Mouse (Mus musculus) MEL (cell line): ENCODE results near the gene Nabp2. TPM values are rescaled to one million over a fixed set of nuclear protein-coding genes. Genes with fewer than 3 reads are reported as not detected.
A peak's percentile ranks its signal among the peaks of the same experiment; 100 is the strongest.

ENCODE experiments used
- DNase-seq: peaks from one replicate; pipeline ENCODE4 v3.0.0; 2011; ENCODE audit warnings: low read depth, low spot score
- H3K27ac ChIP-seq: 2 replicates; pipeline ENCODE4 v1.5.1; 2012; ENCODE audit warnings: low read depth, mild to moderate bottlenecking, control low read depth, low read length, moderate library complexity; ENCODE audit not compliant: control insufficient read depth
- H3K27me3 ChIP-seq, 2 experiments: fragments of 150-350 bp in 1 of 2; sonication (generic) in 1 of 2; 2 replicates each; pipeline ENCODE4 v1.6.1; 2012; ENCODE audit warnings: low read length in 2 of 2, mild to moderate bottlenecking in 2 of 2, improper control_type of control experiment in 1 of 2, moderate library complexity in 1 of 2; ENCODE audit not compliant: insufficient read depth in 2 of 2, control insufficient read depth in 1 of 2
- H3K36me3 ChIP-seq, 2 experiments: 2 replicates each; pipeline ENCODE4 v1.6.1; 2012 to 2014; ENCODE audit warnings: low read length in 2 of 2, improper control_type of control experiment in 1 of 2, inconsistent platforms in 1 of 2, mild to moderate bottlenecking in 1 of 2; ENCODE audit not compliant: insufficient read depth in 2 of 2, control insufficient read depth in 1 of 2
- H3K4me1 ChIP-seq, 2 experiments: fragments of 150-350 bp in 1 of 2; sonication (generic) in 1 of 2; 2 replicates each; pipeline ENCODE4 v1.6.1; 2012; ENCODE audit warnings: low read length in 2 of 2, improper control_type of control experiment in 1 of 2, mild to moderate bottlenecking in 1 of 2; ENCODE audit not compliant: insufficient read depth in 2 of 2, control insufficient read depth in 1 of 2
- H3K4me3 ChIP-seq, 2 experiments: fragments of 150-350 bp in 1 of 2; sonication (generic) in 1 of 2; 2 replicates each; pipeline ENCODE4 v1.5.1; 2012; ENCODE audit warnings: low read depth in 2 of 2, low read length in 2 of 2, mild to moderate bottlenecking in 2 of 2, moderate library complexity in 2 of 2, control low read depth in 1 of 2, improper control_type of control experiment in 1 of 2; ENCODE audit not compliant: control insufficient read depth in 1 of 2, insufficient read depth in 1 of 2
- H3K79me2 ChIP-seq: 2 replicates; pipeline ENCODE4 v1.6.1; 2012; ENCODE audit warnings: mild to moderate bottlenecking, low read length, moderate library complexity; ENCODE audit not compliant: control insufficient read depth, poor library complexity, insufficient read depth
- H3K9ac ChIP-seq: 2 replicates; pipeline ENCODE4 v1.6.1; 2012; ENCODE audit warnings: low read depth, mild to moderate bottlenecking, control low read depth, low read length, moderate library complexity; ENCODE audit not compliant: control insufficient read depth, poor library complexity, severe bottlenecking
- H3K9me3 ChIP-seq: fragments of 150-350 bp; sonication (generic); replicated peaks from 2 replicates; pipeline ENCODE4 v1.6.1; 2012; ENCODE audit warnings: mild to moderate bottlenecking, low read length, improper control_type of control experiment, moderate library complexity; ENCODE audit not compliant: insufficient read depth
- CHD1 ChIP-seq: IDR thresholded peaks from 2 replicates; pipeline ENCODE4 v1.6.1; 2012; ENCODE audit warnings: low read depth, mild to moderate bottlenecking, inconsistent platforms, low read length, improper control_type of control experiment
- E2F4 ChIP-seq: IDR thresholded peaks from 2 replicates; pipeline ENCODE4 v1.6.1; 2011; ENCODE audit warnings: low read depth, low read length, improper control_type of control experiment, borderline replicate concordance
- ELF1 ChIP-seq: IDR thresholded peaks from 2 replicates; pipeline ENCODE4 v1.6.1; 2014; ENCODE audit warnings: low read depth, mild to moderate bottlenecking, inconsistent platforms, low read length, improper control_type of control experiment, moderate library complexity
- ETS1 ChIP-seq: IDR thresholded peaks from 2 replicates; pipeline ENCODE4 v1.6.1; 2012; ENCODE audit warnings: low read depth, mild to moderate bottlenecking, inconsistent platforms, low read length, improper control_type of control experiment, moderate library complexity
- GABPA ChIP-seq: IDR thresholded peaks from 2 replicates; pipeline ENCODE4 v1.6.1; 2012; ENCODE audit warnings: low read depth, mild to moderate bottlenecking, inconsistent platforms, low read length, improper control_type of control experiment, moderate library complexity
- GATA1 ChIP-seq: IDR thresholded peaks from 2 replicates; pipeline ENCODE4 v1.6.1; 2011; ENCODE audit warnings: low read depth, low read length, improper control_type of control experiment
- HCFC1 ChIP-seq: IDR thresholded peaks from 2 replicates; pipeline ENCODE4 v1.6.1; 2012; ENCODE audit warnings: low read depth, mild to moderate bottlenecking, inconsistent platforms, low read length, improper control_type of control experiment, moderate library complexity
- JUND ChIP-seq: IDR thresholded peaks from 2 replicates; pipeline ENCODE4 v1.6.1; 2011; ENCODE audit warnings: low read depth, mild to moderate bottlenecking, improper control_type of control experiment, low read length
- MAFK ChIP-seq: IDR thresholded peaks from 2 replicates; pipeline ENCODE4 v1.6.1; 2011; ENCODE audit warnings: low read depth, mild to moderate bottlenecking, low read length, improper control_type of control experiment, borderline replicate concordance
- MAX ChIP-seq: IDR thresholded peaks from 2 replicates; pipeline ENCODE4 v1.6.1; 2011; ENCODE audit warnings: low read length, improper control_type of control experiment
- MYB ChIP-seq: IDR thresholded peaks from 2 replicates; pipeline ENCODE4 v1.6.1; 2011; ENCODE audit warnings: mild to moderate bottlenecking, low read depth, low read length, improper control_type of control experiment
- MYC ChIP-seq: IDR thresholded peaks from 2 replicates; pipeline ENCODE4 v1.6.1; 2011; ENCODE audit warnings: low read depth, mild to moderate bottlenecking, low read length, improper control_type of control experiment, moderate library complexity
- NELFE ChIP-seq: IDR thresholded peaks from 2 replicates; pipeline ENCODE4 v1.6.1; 2011; ENCODE audit warnings: low read depth, low read length, improper control_type of control experiment
- POLR2AphosphoS5 ChIP-seq: IDR thresholded peaks from 2 replicates; pipeline ENCODE4 v1.6.1; 2012; ENCODE audit warnings: low read depth, borderline replicate concordance, mild to moderate bottlenecking, inconsistent platforms, low read length, moderate library complexity, mixed read lengths
- RCOR1 ChIP-seq: IDR thresholded peaks from 2 replicates; pipeline ENCODE4 v1.6.1; 2012; ENCODE audit warnings: low read depth, mild to moderate bottlenecking, inconsistent platforms, low read length, improper control_type of control experiment
- SIN3A ChIP-seq: IDR thresholded peaks from 2 replicates; pipeline ENCODE4 v1.6.1; 2012; ENCODE audit warnings: low read length, improper control_type of control experiment, inconsistent platforms
- SMC3 ChIP-seq: IDR thresholded peaks from 2 replicates; pipeline ENCODE4 v1.6.1; 2011; ENCODE audit warnings: low read depth, low read length, improper control_type of control experiment
- TCF12 ChIP-seq: IDR thresholded peaks from 2 replicates; pipeline ENCODE4 v1.6.1; 2014; ENCODE audit warnings: low read depth, mild to moderate bottlenecking, inconsistent platforms, low read length, improper control_type of control experiment, moderate library complexity
- UBTF ChIP-seq: IDR thresholded peaks from 2 replicates; pipeline ENCODE4 v1.6.1; 2012; ENCODE audit warnings: low read depth, mild to moderate bottlenecking, inconsistent platforms, low read length, improper control_type of control experiment, moderate library complexity, borderline replicate concordance; ENCODE audit not compliant: insufficient read depth
- USF2 ChIP-seq, 2 experiments: IDR thresholded peaks; 2 replicates each; pipeline ENCODE4 v1.6.1; 2011 to 2012; ENCODE audit warnings: improper control_type of control experiment in 2 of 2, low read length in 2 of 2, borderline replicate concordance in 1 of 2, inconsistent platforms in 1 of 2, low read depth in 1 of 2, mild to moderate bottlenecking in 1 of 2; ENCODE audit not compliant: insufficient read depth in 1 of 2
- ZC3H11A ChIP-seq: IDR thresholded peaks from 2 replicates; pipeline ENCODE4 v1.6.1; 2012; ENCODE audit warnings: low read depth, mild to moderate bottlenecking, inconsistent platforms, low read length, improper control_type of control experiment
- ZKSCAN1 ChIP-seq: IDR thresholded peaks from 2 replicates; pipeline ENCODE4 v1.6.1; 2012; ENCODE audit warnings: low read depth, mild to moderate bottlenecking, inconsistent platforms, low read length, improper control_type of control experiment, moderate library complexity
- ZNF384 ChIP-seq: IDR thresholded peaks from 2 replicates; pipeline ENCODE4 v1.6.1; 2012; ENCODE audit warnings: low read depth, mild to moderate bottlenecking, inconsistent platforms, low read length, improper control_type of control experiment
- polyA plus RNA-seq, 2 experiments: library from polyadenylated mRNA; stranded (reverse) in 1 of 2; unstranded in 1 of 2; fragments of >175 nt in 1 of 2; fragments of >200 nt in 1 of 2; gene quantifications; 2 replicates each; pipeline versions ENCODE4 v1.2.1 to v1.2.4; 2012; ENCODE audit warnings: low replicate concordance in 2 of 2, low read depth in 1 of 2; ENCODE audit not compliant: insufficient read length in 2 of 2, insufficient read depth in 1 of 2, missing spikeins in 1 of 2
- total RNA-seq: library from RNA; depleted of rRNA; stranded (reverse); fragments of 300-350 nt; gene quantifications from 2 replicates; pipeline ENCODE4 v1.2.3, GENCODE M21; 2012

The Nabp2 gene
- total and polyA plus RNA-seq, 3 experiments: 33.7 to 249 (median 166) TPM

GRCm38 (mm10) chr10:128451014-128451413 lies 39.7 kb upstream of the Nabp2 start:
- TF ChIP-seq UBTF: no peak
- no peak for TF ChIP-seq GATA1
- TF ChIP-seq MAFK: no peak
- TF ChIP-seq RCOR1: no peak
- no peak for TF ChIP-seq ZC3H11A
- TF ChIP-seq GABPA: no peak
- no peak for TF ChIP-seq SMC3
- TF ChIP-seq HCFC1: no peak
- no peak for TF ChIP-seq CHD1
- TF ChIP-seq MAX: no peak
- no peak for TF ChIP-seq ETS1
- no peak for TF ChIP-seq JUND
- no peak for TF ChIP-seq E2F4
- TF ChIP-seq POLR2AphosphoS5: no peak
- DNase-seq: no peak
- H3K9me3 ChIP-seq: no peaks in the 10 kb centered on the region

GRCm38 (mm10) chr10:128445407-128445806 lies 34.1 kb upstream of the Nabp2 start:
- H3K27ac ChIP-seq: no peak overlapping the region

More at GRCm38 (mm10) chr10:128451014-128451413, 39.7 kb upstream of the Nabp2 start:
- Histone ChIP-seq H3K79me2 (no peaks in the 10 kb centered on the region), H3K4me1 (peaks cover 0 to 5% of the 10 kb centered on the region in 2 experiments; a peak in 1 of 4 replicates), H3K27me3 (no peaks in the 10 kb centered on the region), H3K27ac (no peak overlapping the region), H3K4me3 (no peak overlapping the region), H3K36me3 (no peaks in the 10 kb centered on the region), H3K9ac (no peak overlapping the region)

More at GRCm38 (mm10) chr10:128445407-128445806, 34.1 kb upstream of the Nabp2 start:
- Histone ChIP-seq H3K79me2 (no peaks in the 10 kb centered on the region), H3K4me1 (peaks cover 5 to 14% of the 10 kb centered on the region in 2 experiments), H3K4me3 (no peak overlapping the region), H3K9me3 (no peaks in the 10 kb centered on the region), H3K9ac (no peak overlapping the region), H3K27me3 (no peaks in the 10 kb centered on the region), H3K36me3 (peaks cover 0 to 11% of the 10 kb centered on the region in 2 experiments; a peak in 2 of 4 replicates)
- TF ChIP-seq MYB (no peak), NELFE (no peak), MYC (no peak), POLR2AphosphoS5 (no peak), CHD1 (no peak), ZKSCAN1 (no peak), USF2 (IDR thresholded peaks at IDR 0.05; ENCODE audit: borderline replicate concordance in 1 of 2, insufficient read depth in 1 of 2, low read depth in 1 of 2, low read length in 2 of 2) (no peak), E2F4 (no peak), SIN3A (no peak), UBTF (no peak), TCF12 (no peak), GATA1 (0 out of 2 replicates have a peak, but pooled peaks have one; percentile 35), ZNF384 (no peak), RCOR1 (peak; percentile 78), ELF1 (0 out of 2 replicates have a peak, but pooled peaks have one; percentile 15), GABPA (no peak), SMC3 (no peak)
- DNase-seq: peak; percentile 42
